In the genomic region with DNA sequence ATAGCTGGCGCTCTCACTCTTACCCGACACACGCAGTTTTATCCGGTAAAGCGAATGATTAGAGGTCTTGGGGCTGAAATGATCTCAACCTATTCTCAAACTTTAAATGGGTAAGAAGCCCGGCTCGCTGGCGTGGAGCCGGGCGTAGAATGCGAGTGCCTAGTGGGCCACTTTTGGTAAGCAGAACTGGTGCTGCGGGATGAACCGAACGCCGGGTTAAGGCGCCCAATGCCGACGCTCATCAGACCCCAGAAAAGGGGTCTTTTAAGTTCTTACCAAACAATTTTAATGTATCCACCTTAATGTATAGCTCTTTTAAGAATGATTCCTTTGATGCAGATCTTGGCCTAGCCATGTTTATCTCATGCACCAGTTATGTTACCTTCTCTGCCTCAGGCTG, we compare ENCODE assay signal across 9 mouse cellular contexts.
A peak's percentile ranks its signal among the peaks of the same experiment; 100 is the strongest.
DNase-seq lines count a peak whose midpoint lies in the region; ATAC-seq lines count a peak whose summit lies in the region.
"Had no signal": no experiment of that assay in that cellular context is flagged by ENCODE, and none has a peak within 500 bp of the region (broad histone marks: within the 10 kb centered on the region; RNA-seq: fewer than 3 reads in every experiment).

No protein-coding gene starts in this region.

- no peak overlapping the region for H3K4me2 ChIP-seq in hindbrain, embryonic 11.5 days (replicated peaks; ENCODE audit: low read depth, low read length)

- WGBS in hindbrain, embryonic 11.5 days = 93% methylated on average over 18 of the region's 18 CpGs
- 97% methylated on average over 18 of the region's 18 CpGs for WGBS in hindbrain, embryonic 10.5 days

- H3K9me3 ChIP-seq in hindbrain, embryonic 11.5 days (ENCODE audit: control insufficient read depth, low read length) = peaks cover 10% of the 10 kb centered on the region
- peaks cover 39% of the 10 kb centered on the region for H3K9me3 ChIP-seq in hindbrain, embryonic 10.5 days

- no peak overlapping the region for H3K4me3 ChIP-seq in hindbrain, embryonic 11.5 days (ENCODE audit: low read depth, low read length)
- no peak overlapping the region for H3K4me3 ChIP-seq in hindbrain, embryonic 10.5 days
- H3K4me3 ChIP-seq: erythroblast, embryonic 14.5 days had no signal

- H3K9ac ChIP-seq in hindbrain, embryonic 11.5 days (ENCODE audit: low read depth, low read length) = no peak overlapping the region

- no peak for DNase-seq in hindbrain, embryonic 11.5 days (ENCODE audit: low spot score)
- DNase-seq in hindbrain, embryonic 10.5 days (ENCODE audit: low spot score) = no peak
- peak; percentile 60 for DNase-seq in T-cell, adult 2 months (ENCODE audit: low spot score)
- DNase-seq in heart, adult 8-10 months (ENCODE audit: low spot score) = peak; percentile 68
- peak; percentile 65 to 94 for DNase-seq in layer of hippocampus, postnatal 25 days (ENCODE audit: extremely low spot score in 1 of 2, low spot score in 1 of 2)
- peak; percentile 62 to 71 for DNase-seq in natural killer cell, adult 2 months (ENCODE audit: low spot score in 2 of 2)
- peak; percentile 37 for DNase-seq in urinary bladder, postnatal 14 days (ENCODE audit: low spot score)

- ATAC-seq in hindbrain, embryonic 11.5 days (ENCODE audit: low FRiP score) = peak; percentile 75
- no peak for ATAC-seq in erythroblast, adult 5-6 weeks (replicated peaks; ENCODE audit: low FRiP score, poor library complexity, severe bottlenecking)

- no peaks in the 10 kb centered on the region for H3K27me3 ChIP-seq in hindbrain, embryonic 11.5 days (ENCODE audit: control insufficient read depth, insufficient read depth, low read length)
- peaks cover 4% of the 10 kb centered on the region; the same call in 1 of the 2 replicates for H3K27me3 ChIP-seq in hindbrain, embryonic 10.5 days (ENCODE audit: insufficient read depth, poor library complexity, severe bottlenecking)

- 0 out of 2 replicates have a peak, but pooled peaks cover 3% of the 10 kb centered on the region for H3K4me1 ChIP-seq in hindbrain, embryonic 11.5 days (replicated peaks; ENCODE audit: control insufficient read depth, insufficient read depth, low read length)
- peaks cover 12% of the 10 kb centered on the region for H3K4me1 ChIP-seq in hindbrain, embryonic 10.5 days (replicated peaks)

- no peak overlapping the region for H3K27ac ChIP-seq in hindbrain, embryonic 11.5 days (ENCODE audit: low read depth, low read length)
- no peak overlapping the region for H3K27ac ChIP-seq in hindbrain, embryonic 10.5 days

- H3K36me3 ChIP-seq in hindbrain, embryonic 11.5 days (ENCODE audit: control insufficient read depth, insufficient read depth, low read length) = no peaks in the 10 kb centered on the region
- peaks cover 6% of the 10 kb centered on the region for H3K36me3 ChIP-seq in hindbrain, embryonic 10.5 days

Comparison
In these comparisons a context has a peak if more than half of its experiments do, and no peak if none do; other contexts are left out.
1. DNase-seq: peak in T-cell, adult 2 months (single experiment), heart, adult 8-10 months (single experiment), layer of hippocampus, postnatal 25 days (2 of 2), natural killer cell, adult 2 months (2 of 2) and urinary bladder, postnatal 14 days (single experiment); none in hindbrain, embryonic 11.5 days (single experiment) and hindbrain, embryonic 10.5 days (single experiment).